Mouse (Mus musculus) macrophage (primary cell): ENCODE measurements at regions not wholly inside any gene's neighbourhood (a gene's known extent, or its start where the extent isn't known, plus 50 kb on each side); places are given as distances from the start of the nearest gene placed in this dataset.
A peak's percentile ranks its signal among the peaks of the same experiment; 100 is the strongest.

Experiments used
- H3K27ac ChIP-seq: fragments of 350-480 bp; formaldehyde crosslinking; 2 replicates; pipeline ENCODE4 v1.9.0; 2021
- H3K36me3 ChIP-seq: fragments of 350-480 bp; formaldehyde crosslinking; 2 replicates; pipeline ENCODE4 v1.9.0; 2021; ENCODE audit errors: inconsistent target
- H3K4me3 ChIP-seq: fragments of 350-480 bp; formaldehyde crosslinking; 2 replicates; pipeline ENCODE4 v1.9.0; 2021; ENCODE audit errors: inconsistent target
- H3K79me2 ChIP-seq: fragments of 350-480 bp; formaldehyde crosslinking; 2 replicates; pipeline ENCODE4 v1.9.0; 2021; ENCODE audit errors: inconsistent target
- WGBS: methylation state at CpG from one replicate; pipeline ENCODE4 v1.1.7; 2026; ENCODE audit warnings: inconsistent platforms; ENCODE audit not compliant: missing documents; 5-methylcytosine and 5-hydroxymethylcytosine counted together

- 94% methylated on average over 9 of the region's 9 CpGs for WGBS
- Histone ChIP-seq H3K36me3 (no peaks in the 10 kb centered on the region), H3K4me3 (no peak overlapping the region), H3K27ac (no peak overlapping the region), H3K79me2 (no peaks in the 10 kb centered on the region)
Observed at GRCm38 (mm10) chr10:19471349-19472040, 115.2 kb downstream of the Olig3 start.

GRCm38 (mm10) chr10:19472066-19472465 lies 115.7 kb downstream of the Olig3 start:
- Histone ChIP-seq H3K27ac (no peak overlapping the region), H3K36me3 (no peaks in the 10 kb centered on the region), H3K79me2 (no peaks in the 10 kb centered on the region), H3K4me3 (no peak overlapping the region)
- 85% methylated on average over 6 of the region's 6 CpGs for WGBS

DNA sequence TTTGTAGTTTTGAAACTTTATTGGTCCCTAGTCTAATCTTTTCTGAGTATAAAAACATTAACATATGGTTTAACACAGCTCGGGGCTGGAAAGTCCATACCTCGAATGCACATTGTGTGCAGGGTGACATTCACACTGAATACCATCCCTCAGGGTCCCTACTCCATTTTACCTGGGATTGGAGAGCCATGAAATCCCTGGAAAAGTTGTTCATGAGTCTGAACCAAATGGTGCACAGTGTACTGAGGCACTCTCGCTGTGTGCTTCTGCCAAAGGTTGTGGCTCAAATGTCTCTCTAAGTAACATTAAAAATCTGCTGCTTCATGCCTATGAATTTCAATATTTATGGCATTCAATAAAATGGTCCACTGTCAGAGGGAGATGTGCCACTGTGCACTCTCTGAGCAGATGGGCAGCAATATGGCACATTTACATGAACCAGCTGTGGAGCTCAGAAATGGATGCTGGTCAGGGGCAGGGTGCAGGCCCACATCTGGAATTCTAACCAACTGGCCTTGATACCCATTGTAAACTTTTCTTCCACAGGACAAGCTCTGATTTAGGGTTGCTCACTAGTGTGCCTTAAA lies 116.7 kb downstream of the Olig3 start:
- 89% methylated on average over 3 of the region's 3 CpGs for WGBS
- Histone ChIP-seq H3K79me2 (no peaks in the 10 kb centered on the region), H3K4me3 (no peak overlapping the region), H3K36me3 (no peaks in the 10 kb centered on the region), H3K27ac (no peak overlapping the region)

DNA sequence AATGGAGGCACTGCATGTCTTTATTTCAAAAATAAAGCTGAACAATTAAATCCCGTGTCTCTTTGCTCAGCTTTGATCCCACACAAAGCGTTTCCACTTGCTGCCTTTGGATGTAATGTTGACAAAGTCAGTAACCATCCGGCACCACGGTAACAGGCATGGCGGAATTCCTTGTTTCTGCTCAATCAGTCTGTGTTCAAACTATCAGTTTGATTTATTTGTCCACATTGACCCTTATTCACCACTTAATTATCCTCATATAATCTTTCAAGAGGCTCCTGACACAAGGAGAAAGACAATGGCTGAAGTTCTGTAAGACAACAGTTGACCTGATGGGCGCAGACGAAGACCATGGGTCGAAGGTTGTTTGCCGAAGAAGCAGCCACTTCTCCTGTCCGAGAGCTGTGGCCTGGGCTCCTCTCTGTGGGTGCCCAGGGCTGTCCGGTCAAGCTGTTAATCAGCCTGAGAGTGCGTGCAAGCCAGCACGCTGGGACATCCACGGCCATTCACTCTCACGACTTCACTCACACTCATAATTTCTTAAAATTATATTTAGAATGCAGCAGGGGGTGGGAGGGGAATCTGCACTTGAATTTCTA lies 106.1 kb upstream of the Ifngr1 start:
- Histone ChIP-seq H3K79me2 (no peaks in the 10 kb centered on the region), H3K4me3 (no peak overlapping the region)

GRCm38 (mm10) chr10:19490500-19490899 lies 101.2 kb upstream of the Ifngr1 start:
- Histone ChIP-seq H3K4me3 (no peak overlapping the region), H3K36me3 (no peaks in the 10 kb centered on the region), H3K27ac (no peak overlapping the region), H3K79me2 (no peaks in the 10 kb centered on the region)
- WGBS, result 89% methylated on average over 8 of the region's 8 CpGs

More for the DNA sequence above, 106.1 kb upstream of the Ifngr1 start:
- WGBS, result 94% methylated on average over 15 of the region's 15 CpGs
- H3K36me3 ChIP-seq, result no peaks in the 10 kb centered on the region
- no peak overlapping the region for H3K27ac ChIP-seq

- Histone ChIP-seq H3K27ac (no peak overlapping the region), H3K4me3 (no peak overlapping the region), H3K36me3 (no peaks in the 10 kb centered on the region), H3K79me2 (no peaks in the 10 kb centered on the region)
- WGBS, result 38% methylated on average over 21 of the region's 21 CpGs
Observed at GRCm38 (mm10) chr10:19491513-19492380, 100.0 kb upstream of the Ifngr1 start.

DNA sequence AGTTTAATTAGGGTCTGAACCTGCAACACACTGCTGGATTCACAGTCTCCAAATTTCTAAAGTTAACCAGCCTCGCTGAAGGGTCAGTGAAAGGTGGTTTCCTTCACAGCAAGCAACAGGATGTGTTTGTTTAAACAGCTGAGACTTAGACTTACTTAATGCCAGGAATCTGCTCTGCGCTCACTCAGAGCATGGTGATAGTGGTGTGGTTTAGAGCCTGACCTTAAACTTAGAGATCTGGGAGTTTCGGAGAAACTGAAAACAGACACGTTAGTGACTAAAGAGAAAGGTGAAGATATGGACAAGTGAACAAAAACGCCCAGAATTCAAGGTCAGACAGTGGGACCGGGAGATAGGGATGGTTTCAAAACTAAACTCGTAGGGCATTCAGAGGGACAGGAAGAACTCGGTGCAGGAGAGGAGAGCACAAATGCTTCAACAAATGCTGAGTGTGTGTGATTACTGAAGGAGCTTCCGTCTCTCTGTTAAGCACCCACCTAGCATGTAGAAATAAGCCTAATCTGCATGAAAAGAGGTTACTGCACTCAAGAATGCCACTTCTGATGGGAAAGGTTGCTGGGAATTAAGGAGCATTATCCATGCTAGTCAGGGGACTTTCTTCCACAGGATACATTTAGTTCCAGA lies 97.2 kb upstream of the Ifngr1 start:
- Histone ChIP-seq H3K4me3 (no peak overlapping the region), H3K79me2 (no peaks in the 10 kb centered on the region), H3K36me3 (no peaks in the 10 kb centered on the region), H3K27ac (no peak overlapping the region)
- WGBS, result 32% methylated on average over 9 of the region's 9 CpGs

DNA sequence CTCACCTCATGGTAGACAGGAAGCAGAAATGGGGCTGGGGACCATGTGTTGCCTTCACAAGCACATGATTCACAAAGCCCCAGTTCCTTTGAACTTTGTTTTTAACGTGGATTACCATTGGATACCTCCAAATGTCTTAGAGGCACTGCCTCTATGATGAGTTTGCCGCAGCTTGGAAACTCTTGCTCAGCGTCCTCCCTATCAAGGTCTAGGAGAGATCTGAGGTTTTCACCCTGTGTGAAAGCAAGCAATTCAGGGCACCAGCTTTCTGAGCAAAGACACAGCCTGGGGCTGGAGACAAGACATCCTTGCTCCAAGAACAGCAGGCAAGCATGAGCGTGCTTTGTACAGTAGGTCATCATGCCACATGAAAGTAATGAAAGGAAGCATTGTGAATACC lies 93.6 kb upstream of the Ifngr1 start:
- Histone ChIP-seq H3K36me3 (no peaks in the 10 kb centered on the region), H3K4me3 (no peak overlapping the region), H3K79me2 (no peaks in the 10 kb centered on the region), H3K27ac (no peak overlapping the region)
- 90% methylated on average over 4 of the region's 4 CpGs for WGBS

DNA sequence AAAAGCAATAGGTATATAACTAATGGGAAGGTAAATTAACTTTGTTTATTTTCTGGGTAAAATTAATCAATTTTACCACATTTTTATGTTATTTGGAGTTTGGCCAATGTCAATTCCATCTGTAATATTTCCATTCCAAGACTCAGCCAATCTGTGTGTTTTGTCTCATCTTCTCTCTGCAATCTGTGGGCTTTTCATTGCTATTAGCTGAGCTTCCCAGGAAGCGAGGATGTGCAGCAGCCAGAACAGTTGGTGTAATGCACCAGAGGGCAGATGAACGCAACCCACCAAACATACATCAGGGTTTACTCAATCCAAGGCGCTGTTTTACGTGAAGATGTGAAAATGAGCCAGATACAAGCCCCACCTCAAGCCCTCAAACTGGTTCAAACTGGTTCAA lies 88.9 kb upstream of the Ifngr1 start:
- Histone ChIP-seq H3K79me2 (no peaks in the 10 kb centered on the region), H3K4me3 (no peak overlapping the region), H3K36me3 (no peaks in the 10 kb centered on the region), H3K27ac (no peak overlapping the region)
- WGBS, result 99% methylated on average over 4 of the region's 4 CpGs

DNA sequence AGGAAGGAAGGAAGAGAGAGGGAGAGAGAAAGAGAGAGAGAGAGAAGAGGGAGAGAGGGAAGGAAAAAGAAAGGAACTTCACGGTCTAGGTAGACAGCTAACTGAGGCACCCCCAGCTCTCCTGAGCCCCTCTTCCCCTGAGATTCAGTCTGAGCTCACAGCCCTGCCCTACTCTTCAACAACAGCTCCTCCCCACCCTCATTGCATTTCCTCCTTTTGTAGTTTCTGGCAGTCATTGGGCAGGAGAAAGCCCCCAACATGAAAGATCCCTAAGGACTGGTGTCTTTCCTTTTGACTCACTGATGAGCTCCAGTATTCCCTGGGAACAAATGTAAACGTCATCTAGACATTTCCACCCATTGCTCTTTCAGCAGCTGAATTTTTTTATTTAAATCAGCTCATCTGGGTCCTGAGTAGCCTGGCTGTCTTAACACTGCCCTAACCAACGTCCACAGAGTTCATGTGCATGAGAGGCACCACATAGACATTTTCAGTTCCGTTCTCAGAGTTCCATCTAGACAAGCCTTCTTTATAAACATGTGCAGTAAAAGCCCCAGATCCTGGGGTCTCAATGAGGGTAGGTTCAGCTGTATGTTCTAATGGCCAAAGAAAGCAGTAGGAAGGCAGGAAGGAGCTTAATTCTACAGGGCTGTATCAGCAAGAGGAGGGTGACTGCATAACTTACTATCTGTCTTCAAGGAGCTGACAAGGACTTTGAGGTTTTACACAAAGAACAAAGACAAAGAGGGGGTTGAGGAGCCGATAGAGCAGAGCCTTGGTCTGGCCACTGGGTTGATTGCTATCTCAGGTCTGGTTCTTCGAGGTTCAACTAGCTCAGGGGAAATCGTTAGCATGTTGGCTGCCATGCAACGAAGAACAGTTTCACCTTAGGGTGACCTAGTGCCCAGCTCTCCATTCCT lies 87.6 kb upstream of the Ifngr1 start:
- WGBS, result 59% methylated on average over 8 of the region's 8 CpGs
- Histone ChIP-seq H3K27ac (no peak overlapping the region), H3K4me3 (no peak overlapping the region), H3K36me3 (no peaks in the 10 kb centered on the region), H3K79me2 (no peaks in the 10 kb centered on the region)

DNA sequence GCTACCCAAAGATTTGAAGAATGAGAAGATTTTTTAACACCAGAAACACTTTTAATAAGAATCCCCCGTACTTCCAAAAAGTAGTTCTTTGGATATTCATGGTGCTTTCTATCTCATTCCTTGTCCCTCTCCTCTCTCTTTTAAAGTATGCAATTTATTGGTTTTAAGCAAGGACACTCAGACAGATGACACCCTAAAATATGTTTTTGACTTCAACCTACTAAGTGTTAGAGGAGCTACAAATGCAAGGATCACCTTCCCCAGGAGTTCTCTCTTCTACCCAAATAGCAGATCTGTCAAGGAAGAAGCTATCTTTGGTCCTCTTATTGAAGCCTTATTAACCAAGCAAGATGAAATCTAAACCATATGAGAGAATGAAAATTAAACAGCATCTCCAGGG lies 86.6 kb upstream of the Ifngr1 start:
- 100% methylated on average over 1 of the region's 1 CpGs for WGBS
- Histone ChIP-seq H3K4me3 (no peak overlapping the region), H3K36me3 (no peaks in the 10 kb centered on the region), H3K79me2 (no peaks in the 10 kb centered on the region), H3K27ac (no peak overlapping the region)

DNA sequence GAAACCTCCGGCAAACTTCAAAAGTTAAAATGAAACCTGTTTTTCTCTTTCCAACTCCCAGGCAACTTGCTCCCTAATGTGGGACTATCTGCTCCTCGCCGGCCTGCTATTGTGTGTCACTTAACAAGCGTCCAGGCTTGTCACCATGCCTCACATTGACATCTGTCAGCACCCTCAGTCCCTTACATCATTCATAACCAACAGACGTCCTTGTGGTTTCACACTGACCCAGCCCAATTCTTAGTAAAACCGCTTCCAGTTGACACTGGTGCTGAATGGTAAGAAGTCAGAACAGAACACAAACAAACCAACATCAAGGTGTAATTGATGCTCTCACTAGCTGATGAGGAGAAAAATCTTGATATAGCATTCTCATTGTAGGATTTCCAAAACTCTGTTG lies 85.8 kb upstream of the Ifngr1 start:
- WGBS, result 19% methylated on average over 6 of the region's 6 CpGs
- Histone ChIP-seq H3K27ac (peak overlapping the region; percentile 32; the same call in 1 of the 2 replicates), H3K79me2 (no peaks in the 10 kb centered on the region), H3K36me3 (no peaks in the 10 kb centered on the region), H3K4me3 (no peak overlapping the region)

DNA sequence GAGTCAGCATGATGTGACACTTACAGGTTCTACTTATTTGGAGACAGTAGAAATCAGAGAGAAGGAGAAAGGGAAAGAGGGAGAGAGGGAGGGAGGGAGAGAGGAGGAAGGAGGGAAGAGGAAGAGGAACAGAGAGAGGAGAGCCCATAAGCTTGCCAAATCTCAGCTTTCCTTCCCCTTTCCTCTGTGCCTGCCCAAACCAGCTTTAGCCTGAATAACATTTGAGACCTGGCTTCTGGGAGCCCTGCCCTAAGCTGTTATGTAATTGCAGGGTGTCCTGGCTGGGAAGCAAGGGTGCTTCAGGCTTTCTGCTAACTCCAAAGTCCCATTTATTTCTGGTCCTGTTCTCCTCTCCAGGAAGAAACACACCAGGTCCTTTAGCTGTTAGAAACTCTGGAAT lies 85.3 kb upstream of the Ifngr1 start:
- no peaks in the 10 kb centered on the region for H3K36me3 ChIP-seq
- no peaks in the 10 kb centered on the region for H3K79me2 ChIP-seq
- peak overlapping the region; percentile 32; the same call in 1 of the 2 replicates for H3K27ac ChIP-seq
- H3K4me3 ChIP-seq, result no peak overlapping the region
